ENCODE assay signal across 9 mouse cellular contexts in the genomic region with DNA sequence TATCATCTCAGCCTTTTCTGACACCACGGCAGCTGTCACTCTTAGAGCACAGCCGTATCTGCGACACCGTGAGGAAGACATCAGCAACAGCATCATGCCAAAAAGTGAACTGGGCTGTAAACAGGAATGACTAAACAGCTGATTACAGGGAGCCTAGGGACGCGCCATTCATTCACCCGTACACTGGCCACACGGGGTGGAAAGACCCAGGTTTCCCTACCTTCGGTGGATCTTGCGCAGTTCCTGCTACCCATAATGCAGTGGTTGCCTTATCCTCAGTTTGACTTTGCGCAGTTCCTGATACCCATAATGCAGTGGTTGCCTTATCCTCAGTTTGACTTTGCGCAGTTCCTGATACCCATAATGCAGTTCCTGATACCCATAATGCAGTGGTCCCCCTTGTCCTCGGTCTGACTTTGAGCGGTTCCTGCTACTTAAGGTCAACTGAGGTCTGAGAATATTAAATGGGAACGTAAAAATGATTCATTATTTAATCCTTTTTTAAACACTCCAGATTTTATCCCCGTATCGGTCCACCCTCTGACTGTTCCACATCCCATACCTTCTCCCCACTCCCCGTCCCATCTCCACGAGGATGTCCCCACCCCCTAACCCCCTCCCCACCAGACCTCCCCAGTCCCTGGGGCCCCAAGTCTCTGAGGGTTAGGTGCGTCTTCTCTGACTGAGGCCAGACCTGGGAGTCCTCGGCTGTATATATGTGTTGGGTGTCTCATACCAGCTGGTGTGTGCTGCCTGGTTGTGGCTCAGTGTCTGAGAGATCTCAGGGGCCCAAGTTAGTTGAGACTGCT.
DNase-seq lines count a peak whose midpoint lies in the region; ATAC-seq and TF ChIP-seq lines count a peak whose summit lies in the region.
"Had no signal": no experiment of that assay in that cellular context is flagged by ENCODE, and none has a peak within 500 bp of the region (broad histone marks: within the 10 kb centered on the region; RNA-seq: fewer than 3 reads in every experiment).

No protein-coding gene starts in this region.

- H3K9ac ChIP-seq in kidney, embryonic 15.5 days: no peak overlapping the region
- H3K9ac ChIP-seq in intestine, embryonic 14.5 days (ENCODE audit: low read length): no peak overlapping the region

- H3K9me3 ChIP-seq in kidney, embryonic 15.5 days (replicated peaks): no peaks in the 10 kb centered on the region
- no peaks in the 10 kb centered on the region for H3K9me3 ChIP-seq in intestine, embryonic 14.5 days (ENCODE audit: control insufficient read depth, low read length)
- H3K9me3 ChIP-seq in midbrain, embryonic 10.5 days (replicated peaks): no peaks in the 10 kb centered on the region

- no peak for TF ChIP-seq CTCF in bone marrow macrophage, adult 2 months (IDR thresholded peaks at IDR 0.05; ENCODE audit: low read depth, low read length)

- H3K27ac ChIP-seq in kidney, embryonic 15.5 days: no peak overlapping the region
- H3K27ac ChIP-seq in bone marrow macrophage, adult 2 months (ENCODE audit: insufficient read depth, low read depth, low read length): peak overlapping the region; percentile 27
- no peak overlapping the region for H3K27ac ChIP-seq in intestine, embryonic 14.5 days (ENCODE audit: low read depth)
- H3K27ac ChIP-seq in midbrain, embryonic 10.5 days (replicated peaks): peak overlapping the region; percentile 69; the same call in 1 of the 2 replicates

- DNase-seq in kidney, adult 8-10 months: no peak
- no peak for DNase-seq in intestine, embryonic 14.5 days (ENCODE audit: low spot score)
- DNase-seq in midbrain, embryonic 10.5 days (ENCODE audit: low spot score): no peak
- no peak for DNase-seq in right cerebral cortex, postnatal 4 days
- no peak for DNase-seq in frontal cortex, postnatal 25 days (ENCODE audit: low spot score in 2 of 2)

- H3K36me3 ChIP-seq in kidney, embryonic 15.5 days: no peaks in the 10 kb centered on the region
- no peaks in the 10 kb centered on the region for H3K36me3 ChIP-seq in intestine, embryonic 14.5 days (ENCODE audit: control insufficient read depth, insufficient read depth, low read length)
- no peaks in the 10 kb centered on the region for H3K36me3 ChIP-seq in midbrain, embryonic 10.5 days

- WGBS in kidney, embryonic 15.5 days: 63% methylated on average over 21 of the region's 21 CpGs
- 65% methylated on average over 21 of the region's 21 CpGs for WGBS in intestine, embryonic 14.5 days
- WGBS in midbrain, embryonic 10.5 days: 70% methylated on average over 21 of the region's 21 CpGs

- H3K4me2 ChIP-seq in kidney, embryonic 15.5 days: peak overlapping the region; percentile 34
- H3K4me2 ChIP-seq in intestine, embryonic 14.5 days (ENCODE audit: low read length): peak overlapping the region; percentile 30

- peak overlapping the region; percentile 32 for H3K4me3 ChIP-seq in kidney, embryonic 15.5 days (replicated peaks)
- peak overlapping the region; percentile 60 for H3K4me3 ChIP-seq in bone marrow macrophage, adult 2 months (ENCODE audit: insufficient read depth, low read length)
- peak overlapping the region; percentile 15 for H3K4me3 ChIP-seq in intestine, embryonic 14.5 days (ENCODE audit: low read depth, low read length)
- peak overlapping the region; percentile 51 for H3K4me3 ChIP-seq in midbrain, embryonic 10.5 days
- H3K4me3 ChIP-seq: myocyte had no signal

- no peak for ATAC-seq in kidney, embryonic 15.5 days (replicated peaks; ENCODE audit: low FRiP score)
- ATAC-seq in erythroid progenitor cell, adult 5-6 weeks (replicated peaks; ENCODE audit: low FRiP score, poor library complexity, severe bottlenecking): peak; percentile 85
- peak; percentile 36; the same call in 1 of the 2 replicates for ATAC-seq in intestine, embryonic 14.5 days (replicated peaks; ENCODE audit: low FRiP score, low TSS enrichment, low read depth)

- H3K27me3 ChIP-seq in kidney, embryonic 15.5 days: no peaks in the 10 kb centered on the region
- H3K27me3 ChIP-seq in intestine, embryonic 14.5 days (replicated peaks; ENCODE audit: control insufficient read depth, insufficient read depth, low read length): no peaks in the 10 kb centered on the region
- no peaks in the 10 kb centered on the region; the same call in 1 of the 2 replicates for H3K27me3 ChIP-seq in midbrain, embryonic 10.5 days (ENCODE audit: low read depth, poor library complexity, severe bottlenecking)

- peaks cover 41% of the 10 kb centered on the region for H3K4me1 ChIP-seq in kidney, embryonic 15.5 days
- H3K4me1 ChIP-seq in bone marrow macrophage, adult 2 months (ENCODE audit: control insufficient read depth, insufficient read depth, low read length): 0 out of 2 replicates have a peak, but pooled peaks cover 2% of the 10 kb centered on the region
- H3K4me1 ChIP-seq in intestine, embryonic 14.5 days (replicated peaks; ENCODE audit: control insufficient read depth, insufficient read depth, low read length): peaks cover 6% of the 10 kb centered on the region
- peaks cover 29% of the 10 kb centered on the region for H3K4me1 ChIP-seq in midbrain, embryonic 10.5 days

- TF ChIP-seq POLR2A in bone marrow macrophage, adult 2 months (IDR thresholded peaks at IDR 0.05; ENCODE audit: borderline replicate concordance, low read depth, low read length): no peak

Comparison
In these comparisons a context has a peak if more than half of its experiments do, and no peak if none do; other contexts are left out.
1. H3K27ac ChIP-seq: peak in bone marrow macrophage, adult 2 months (single experiment) and midbrain, embryonic 10.5 days (single experiment); none in kidney, embryonic 15.5 days (single experiment) and intestine, embryonic 14.5 days (single experiment).
2. Peak in every context shown above with its lines, with median percentiles within 50 percentile points of each other: H3K4me3 ChIP-seq.